Mouse (Mus musculus) neural tube, embryonic 14.5 days (tissue): ENCODE data around the gene Fibp. TPM values are rescaled to one million over a fixed set of nuclear protein-coding genes. Genes with fewer than 3 reads are reported as not detected.

Experiments
- ATAC-seq: fragments of 200-750 bp; cut with Nextera tagmentation; 2 replicates; pipeline ENCODE4 v1.8.0; 2017; ENCODE audit warnings: low read depth, mild to moderate bottlenecking, moderate TSS enrichment, moderate library complexity
- H3K27ac ChIP-seq: fragments of 300-500 bp; sonication (generic); 2 replicates; pipeline ENCODE4 v1.5.1; 2014; ENCODE audit warnings: low read depth, mild to moderate bottlenecking, control low read depth, low read length, moderate library complexity, mixed read lengths
- H3K27me3 ChIP-seq: fragments of 300-500 bp; sonication (generic); 2 replicates; pipeline ENCODE4 v1.6.1; 2014; ENCODE audit warnings: low read length; ENCODE audit not compliant: control insufficient read depth, insufficient read depth
- H3K36me3 ChIP-seq: fragments of 300-500 bp; sonication (generic); 2 replicates; pipeline ENCODE4 v1.6.1; 2014; ENCODE audit warnings: low read length, mixed read lengths; ENCODE audit not compliant: control insufficient read depth, insufficient read depth
- H3K4me1 ChIP-seq: fragments of 300-500 bp; sonication (generic); 2 replicates; pipeline ENCODE4 v1.6.1; 2014; ENCODE audit warnings: low read length; ENCODE audit not compliant: control insufficient read depth, insufficient read depth
- H3K4me2 ChIP-seq: fragments of 300-500 bp; sonication (generic); 2 replicates; pipeline ENCODE4 v1.6.1; 2014; ENCODE audit warnings: mild to moderate bottlenecking, low read depth, low read length, control low read depth
- H3K4me3 ChIP-seq: fragments of 300-500 bp; sonication (generic); 2 replicates; pipeline ENCODE4 v1.5.1; 2014; ENCODE audit warnings: low read depth, low read length, control low read depth, mixed read lengths
- H3K9ac ChIP-seq: fragments of 300-500 bp; sonication (generic); replicated peaks from 2 replicates; pipeline ENCODE4 v1.6.1; 2014; ENCODE audit warnings: low read depth, mild to moderate bottlenecking, control low read depth, low read length, mixed read lengths
- H3K9me3 ChIP-seq: fragments of 300-500 bp; sonication (generic); 2 replicates; pipeline ENCODE4 v1.6.1; 2016; ENCODE audit warnings: low read length; ENCODE audit not compliant: control insufficient read depth
- WGBS: fragments of 180-500 bp; shearing (Covaris S2); extraction: QIAGEN DNeasy Blood & Tissue Kit; methylation state at CpG from one replicate; pipeline ENCODE4 v1.1.7; 2014; 5-methylcytosine and 5-hydroxymethylcytosine counted together
- polyA plus RNA-seq: library from polyadenylated mRNA; unstranded; fragments of >200 nt; fragmentation: Nextera tagmentation; extraction: Ambion mirVana; gene quantifications from 2 replicates; pipeline ENCODE4 v1.2.1, GENCODE M21; 2014

Gene Fibp
- polyA plus RNA-seq, 1 experiment from 2014 or later, result 179 TPM

DNA sequence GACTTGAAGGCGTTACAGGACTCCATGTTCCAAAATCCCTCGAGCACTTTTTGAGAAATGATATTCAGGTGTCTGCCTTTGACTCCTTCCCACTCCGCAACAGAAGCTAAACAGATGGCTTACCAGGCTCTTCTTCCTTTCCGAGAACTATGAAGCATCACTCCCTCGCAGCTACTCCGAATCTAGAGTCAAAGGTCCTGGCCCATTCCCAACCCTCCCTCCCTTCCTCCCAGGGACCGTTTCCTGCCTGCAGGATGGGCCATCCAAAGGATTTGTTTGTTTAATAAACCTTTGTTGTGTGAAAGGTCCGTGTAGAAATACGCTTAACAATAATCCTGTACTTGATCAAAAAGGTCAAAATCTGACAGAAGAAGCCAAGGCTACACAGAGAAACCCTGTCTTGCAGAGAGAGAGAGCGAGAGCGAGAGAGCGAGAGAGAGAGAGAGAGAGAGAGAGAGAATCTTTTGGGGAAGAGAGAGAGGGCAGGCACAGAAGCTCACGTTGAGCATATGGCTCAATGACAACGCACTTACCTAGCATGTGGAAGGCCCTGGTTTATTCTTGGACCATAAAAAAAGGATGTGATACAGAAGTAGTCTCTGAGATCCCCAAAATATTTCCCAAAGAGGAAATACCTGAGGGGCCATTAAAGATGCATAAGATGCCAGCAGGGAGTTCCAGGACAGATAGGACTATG is 2.5 kb upstream of the Fibp start, which contains the start of gene Ccdc85b:
Ccdc85b (minus strand) TSS at position 149 of the 697 bp plus-strand sequence.
- Histone ChIP-seq H3K36me3 (no peaks in the 10 kb centered on the region), H3K4me1 (peaks cover 32% of the 10 kb centered on the region), H3K27ac (peak within 1 kb of the TSS; percentile 91), H3K4me2 (peak within 1 kb of the TSS; percentile 97), H3K9ac (peak within 1 kb of the TSS; percentile 90), H3K9me3 (no peaks in the 10 kb centered on the region), H3K4me3 (peak within 1 kb of the TSS; percentile 84), H3K27me3 (no peaks in the 10 kb centered on the region; the same call in 1 of the 2 replicates)
- WGBS, result 13% methylated on average over 14 of the region's 14 CpGs
- ATAC-seq, result peak; percentile 10; the same call in 1 of the 2 replicates

DNA sequence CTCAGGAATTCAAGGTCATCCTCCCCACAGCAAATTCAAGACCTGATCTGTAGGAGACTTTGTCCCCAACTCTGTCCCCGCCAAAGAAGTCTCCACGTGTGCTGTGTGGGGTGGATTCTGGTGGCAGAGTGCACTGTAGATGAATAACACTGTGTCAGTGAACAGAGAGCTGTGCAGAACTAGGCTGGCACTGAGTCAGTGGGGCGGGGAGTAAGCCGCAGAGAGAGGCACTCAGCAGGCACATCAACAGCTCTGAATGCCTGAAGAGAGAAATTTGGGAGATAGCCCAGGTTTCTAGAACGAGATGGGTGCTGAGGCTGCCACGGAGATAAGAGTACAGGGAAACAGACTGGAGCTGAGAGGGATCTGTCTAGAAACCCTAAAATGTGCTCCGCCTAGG is 1.4 kb upstream of the Fibp start:
- Histone ChIP-seq H3K27me3 (no peaks in the 10 kb centered on the region; the same call in 1 of the 2 replicates), H3K4me1 (peaks cover 34% of the 10 kb centered on the region), H3K4me3 (no peak overlapping the region), H3K9me3 (no peaks in the 10 kb centered on the region), H3K4me2 (0 out of 2 replicates have a peak overlapping the region, but pooled peaks have one; percentile 12), H3K9ac (no peak overlapping the region), H3K36me3 (peaks cover 7% of the 10 kb centered on the region; the same call in 1 of the 2 replicates), H3K27ac (no peak overlapping the region)
- 70% methylated on average over 7 of the region's 7 CpGs for WGBS
- no peak for ATAC-seq

DNA sequence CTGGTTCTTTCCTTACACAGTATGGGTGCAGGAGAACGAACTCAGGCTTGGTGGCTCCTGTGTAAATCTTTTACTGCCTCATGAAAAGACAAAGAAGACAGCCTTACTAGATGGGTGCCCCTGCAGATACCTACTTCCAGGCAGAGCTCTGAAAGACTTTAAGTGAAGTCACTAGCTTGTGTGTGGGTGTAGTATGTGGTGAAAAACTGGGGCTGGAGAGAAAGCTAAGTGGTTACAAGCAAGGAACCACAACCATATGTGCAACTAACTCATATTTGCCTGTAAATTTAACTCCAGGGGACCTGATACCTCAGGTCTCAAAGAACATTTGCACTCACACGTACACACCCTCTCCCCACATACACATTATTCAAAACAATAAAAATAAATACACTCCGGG is 519 bp upstream of the Fibp start:
- WGBS, result 21% methylated on average over 3 of the region's 3 CpGs

DNA sequence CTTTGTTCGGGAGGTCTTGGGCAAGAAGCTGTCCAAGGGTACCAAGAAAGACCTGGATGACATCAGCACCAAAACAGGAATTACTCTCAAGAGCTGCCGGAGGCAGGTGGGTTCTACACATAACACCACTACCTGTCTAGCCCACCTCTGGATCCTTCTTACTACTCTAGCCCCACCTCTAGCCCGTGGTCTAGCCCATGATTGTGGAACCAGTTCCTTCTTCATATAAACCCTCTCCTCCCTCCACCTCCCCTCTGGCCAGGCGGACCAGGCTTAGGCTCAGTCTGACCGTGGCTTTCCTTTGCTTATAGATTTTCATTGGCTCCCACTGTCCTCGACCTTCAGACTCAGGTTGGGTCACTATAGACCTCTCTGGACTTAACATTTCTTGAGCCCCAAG is 996 bp downstream of the Fibp start:
- Histone ChIP-seq H3K4me3 (peak overlapping the region; percentile 75), H3K9ac (peak overlapping the region; percentile 76; the same call in 1 of the 2 replicates), H3K4me2 (peak overlapping the region; percentile 94), H3K27me3 (no peaks in the 10 kb centered on the region; the same call in 1 of the 2 replicates), H3K4me1 (peaks cover 26% of the 10 kb centered on the region), H3K9me3 (no peaks in the 10 kb centered on the region), H3K27ac (no peak overlapping the region), H3K36me3 (peaks cover 24% of the 10 kb centered on the region)
- 90% methylated on average over 6 of the region's 6 CpGs for WGBS
- ATAC-seq, result no peak

More for the DNA sequence above, 519 bp upstream of the Fibp start:
- Histone ChIP-seq H3K36me3 (peaks cover 10% of the 10 kb centered on the region), H3K4me3 (peak overlapping the region; percentile 75), H3K4me2 (peak overlapping the region; percentile 94), H3K9ac (peak overlapping the region; percentile 76), H3K9me3 (no peaks in the 10 kb centered on the region), H3K27me3 (no peaks in the 10 kb centered on the region; the same call in 1 of the 2 replicates), H3K4me1 (peaks cover 38% of the 10 kb centered on the region), H3K27ac (peak overlapping the region; percentile 24; the same call in 1 of the 2 replicates)
- ATAC-seq, result no peak

DNA sequence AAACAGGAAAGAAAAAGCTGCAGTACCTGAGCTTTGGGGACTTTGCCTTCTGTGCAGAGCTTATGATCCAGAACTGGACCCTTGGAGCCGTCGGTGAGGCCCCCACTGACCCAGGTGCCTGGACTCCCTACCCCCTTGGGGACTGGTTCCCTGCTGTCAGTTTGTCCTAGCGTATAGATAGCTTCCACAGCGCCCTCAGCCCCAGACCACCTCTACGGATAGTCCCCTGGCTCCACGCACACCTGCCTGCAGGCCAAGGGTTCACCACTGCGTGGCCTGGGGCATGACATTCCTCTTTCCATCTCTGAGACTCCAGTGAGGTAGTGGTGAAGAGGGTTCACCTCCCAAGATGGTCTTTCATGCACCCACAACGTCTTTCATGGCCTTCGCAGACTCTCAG is 2.8 kb downstream of the Fibp start:
- WGBS, result 93% methylated on average over 9 of the region's 9 CpGs

DNA sequence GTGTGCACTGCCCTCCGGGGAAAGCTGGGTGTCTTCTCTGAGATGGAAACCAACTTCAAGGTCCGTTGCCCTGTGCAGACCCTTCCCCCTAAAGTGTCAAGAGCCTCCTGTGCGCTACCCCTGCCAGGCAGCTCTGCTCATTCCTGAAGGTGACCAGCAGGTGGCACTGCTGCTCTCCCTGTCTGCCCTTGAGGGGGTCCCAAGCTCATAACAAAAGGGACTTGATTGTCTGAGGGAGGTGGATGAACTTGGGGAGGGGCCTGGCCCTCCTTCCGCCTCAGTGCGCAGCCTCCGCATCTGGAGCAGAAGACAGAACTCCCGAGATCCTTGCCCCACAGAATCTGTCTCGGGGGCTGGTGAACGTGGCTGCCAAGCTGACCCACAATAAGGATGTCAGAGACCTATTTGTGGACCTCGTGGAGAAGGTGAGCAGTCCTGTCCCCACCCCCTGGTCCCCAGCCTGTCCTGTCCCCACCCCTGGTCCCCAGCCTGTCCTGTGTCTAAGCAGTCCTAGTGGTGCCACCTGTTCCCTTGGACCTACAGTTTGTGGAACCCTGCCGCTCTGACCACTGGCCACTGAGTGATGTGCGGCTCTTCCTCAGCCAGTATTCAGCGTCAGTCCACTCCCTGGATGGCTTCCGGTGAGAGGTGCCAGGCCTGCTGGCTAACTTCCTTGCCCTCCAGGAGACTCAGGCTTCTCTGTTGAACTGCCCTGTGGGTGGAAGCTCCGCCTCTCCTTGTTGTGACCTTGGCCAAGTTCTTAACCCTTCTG is 3.6 kb downstream of the Fibp start:
- ATAC-seq, result peak; percentile 54; the same call in 1 of the 2 replicates
- Histone ChIP-seq H3K4me2 (peak overlapping the region; percentile 45), H3K9ac (peak overlapping the region; percentile 56), H3K27me3 (no peaks in the 10 kb centered on the region; the same call in 1 of the 2 replicates), H3K9me3 (no peaks in the 10 kb centered on the region), H3K4me3 (peak overlapping the region; percentile 24), H3K36me3 (peaks cover 33% of the 10 kb centered on the region), H3K27ac (peak overlapping the region; percentile 44; the same call in 1 of the 2 replicates), H3K4me1 (peaks cover 19% of the 10 kb centered on the region)
- 41% methylated on average over 15 of the region's 15 CpGs for WGBS

More for the DNA sequence above, 2.8 kb downstream of the Fibp start:
- ATAC-seq, result no peak
- H3K4me2 ChIP-seq, result no peak overlapping the region
- H3K9ac ChIP-seq, result no peak overlapping the region
- no peak overlapping the region for H3K4me3 ChIP-seq
- peaks cover 33% of the 10 kb centered on the region for H3K36me3 ChIP-seq
- no peaks in the 10 kb centered on the region for H3K9me3 ChIP-seq
- H3K27ac ChIP-seq, result no peak overlapping the region
- no peaks in the 10 kb centered on the region; the same call in 1 of the 2 replicates for H3K27me3 ChIP-seq
- peaks cover 21% of the 10 kb centered on the region for H3K4me1 ChIP-seq

DNA sequence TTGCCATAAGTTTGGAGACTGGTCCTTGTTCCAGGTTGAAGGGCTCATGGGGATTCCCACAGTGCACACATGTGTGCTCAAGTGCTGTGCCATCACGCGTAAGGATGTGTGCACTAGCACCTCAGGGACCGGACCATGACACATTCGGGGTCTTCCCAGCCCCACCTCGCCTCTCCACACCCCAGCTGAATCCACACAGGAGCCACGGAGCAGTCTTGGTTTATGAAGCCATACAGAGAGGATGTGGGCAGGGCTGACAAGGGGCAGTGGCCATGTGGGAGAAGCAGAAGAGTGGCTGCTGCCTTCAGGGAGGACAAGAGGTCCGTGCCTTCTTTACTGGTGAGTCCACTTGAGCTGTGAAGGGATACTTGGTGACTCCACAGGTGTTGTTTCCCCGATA is 4.6 kb downstream of the Fibp start:
- no peak overlapping the region for H3K4me3 ChIP-seq
- no peaks in the 10 kb centered on the region for H3K9me3 ChIP-seq
- H3K36me3 ChIP-seq, result peaks cover 33% of the 10 kb centered on the region
- WGBS, result 93% methylated on average over 8 of the region's 8 CpGs
- H3K9ac ChIP-seq, result no peak overlapping the region
- H3K27ac ChIP-seq, result no peak overlapping the region
- peaks cover 17% of the 10 kb centered on the region for H3K4me1 ChIP-seq
- no peaks in the 10 kb centered on the region; the same call in 1 of the 2 replicates for H3K27me3 ChIP-seq
- ATAC-seq, result no peak
- H3K4me2 ChIP-seq, result no peak overlapping the region

DNA sequence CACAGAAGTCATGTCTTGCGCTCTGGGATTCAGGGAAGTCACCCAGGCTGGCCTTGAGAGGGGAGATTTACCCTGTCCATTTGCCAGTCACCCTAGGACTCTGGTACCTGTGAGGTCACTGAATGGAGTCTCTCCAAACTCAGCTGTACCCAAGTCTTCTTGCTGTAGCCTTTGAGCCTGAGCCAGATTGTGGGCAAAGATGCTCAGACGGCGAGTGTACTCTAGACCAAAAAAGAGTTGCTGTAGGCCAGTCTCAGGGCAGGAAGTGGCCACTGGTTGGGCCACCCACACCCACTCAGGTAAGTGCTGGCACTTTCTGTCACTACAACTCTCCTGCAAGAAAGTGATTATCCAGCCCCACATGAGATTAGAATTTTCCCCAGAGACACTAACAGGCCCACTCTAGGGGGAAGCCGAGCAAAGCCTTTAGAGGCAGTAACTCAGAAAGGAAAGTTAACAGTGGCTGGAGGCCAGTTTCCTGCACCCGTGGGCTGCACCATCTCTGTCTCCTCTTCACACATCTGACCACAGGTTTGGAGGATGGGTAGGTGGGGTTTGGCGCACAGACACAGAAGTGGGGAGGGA is 6.6 kb downstream of the Fibp start:
- H3K9me3 ChIP-seq, result no peaks in the 10 kb centered on the region
- H3K36me3 ChIP-seq, result peaks cover 33% of the 10 kb centered on the region
- no peak overlapping the region for H3K27ac ChIP-seq
- no peak overlapping the region for H3K4me3 ChIP-seq
- ATAC-seq, result no peak
- H3K9ac ChIP-seq, result no peak overlapping the region
- WGBS, result 96% methylated on average over 6 of the region's 6 CpGs
- H3K27me3 ChIP-seq, result no peaks in the 10 kb centered on the region
- peaks cover 8% of the 10 kb centered on the region for H3K4me1 ChIP-seq
- no peak overlapping the region for H3K4me2 ChIP-seq
